Mouse (Mus musculus) kidney, postnatal 10 days (tissue): ENCODE measurements around the gene Rarres1.

Experiments used
- DNase-seq: peaks from one replicate; pipeline ENCODE4 v3.0.0; 2021; ENCODE audit warnings: mixed read lengths

Gene Rarres1

GRCm38 (mm10) chr3:67492086-67492869, 23.0 kb downstream of the Rarres1 start:
- no peak for DNase-seq

GRCm38 (mm10) chr3:67490156-67490555, 25.2 kb downstream of the Rarres1 start:
- no peak for DNase-seq

DNA sequence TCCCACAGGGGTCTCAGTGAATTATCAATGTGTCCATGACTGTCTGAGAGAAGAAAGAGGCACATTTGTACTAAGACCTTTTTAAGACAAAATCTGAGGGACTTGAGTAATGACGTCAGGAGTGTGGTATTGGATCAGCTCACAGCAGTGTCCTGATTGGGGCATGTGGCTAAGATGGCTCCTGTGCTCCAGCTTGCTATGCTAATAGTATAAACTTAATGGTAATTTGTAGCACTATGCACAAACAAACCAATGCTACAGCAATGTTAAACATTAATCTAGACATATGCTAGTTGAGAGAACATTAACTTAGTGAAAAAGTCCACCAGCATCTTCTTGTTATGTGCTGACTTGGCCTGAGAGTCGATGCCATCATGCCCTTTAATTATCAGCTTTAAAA, 30.1 kb downstream of the Rarres1 start:
- DNase-seq = no peak

- DNase-seq = no peak
These were observed 32.9 kb downstream of the Rarres1 start for GRCm38 (mm10) chr3:67482400-67482799.

- DNase-seq = no peak
These were observed 35.5 kb downstream of the Rarres1 start for GRCm38 (mm10) chr3:67479806-67480205.

- DNase-seq = no peak
These were observed 41.9 kb downstream of the Rarres1 start for GRCm38 (mm10) chr3:67473438-67473837.

DNA sequence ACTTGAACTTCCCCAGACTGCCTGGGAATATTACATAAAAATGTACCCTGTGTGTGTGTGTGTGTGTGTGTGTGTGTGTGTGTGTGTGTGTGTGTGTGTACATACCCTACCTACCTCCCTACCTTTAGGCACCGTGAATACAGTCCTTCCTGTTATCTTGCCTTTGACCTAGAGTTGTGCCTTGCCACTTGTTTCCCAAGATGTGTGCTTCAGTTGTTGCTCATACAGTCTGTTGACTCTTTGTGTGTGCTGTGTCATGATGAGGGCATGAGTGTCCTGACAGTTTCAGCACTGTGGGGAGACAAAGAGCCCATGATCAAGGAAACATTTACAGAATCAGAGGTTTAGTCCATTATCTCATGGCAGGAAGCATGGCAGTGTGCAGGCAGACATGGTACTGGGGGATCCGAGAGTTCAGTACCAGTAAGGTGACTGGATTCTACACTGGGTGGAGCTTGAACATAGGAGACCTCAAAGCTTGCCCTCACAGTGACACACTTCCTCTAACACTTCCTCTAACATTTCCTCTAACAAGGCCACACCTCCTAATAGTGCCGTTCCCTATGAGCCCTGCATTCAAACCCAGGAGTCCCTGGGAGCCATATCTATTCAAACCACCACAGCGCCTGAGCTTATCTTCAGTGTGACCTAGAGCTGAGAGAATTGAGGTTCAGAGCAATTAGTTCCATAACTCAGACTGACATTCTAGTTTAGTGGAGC, 43.8 kb downstream of the Rarres1 start:
- no peak for DNase-seq

DNA sequence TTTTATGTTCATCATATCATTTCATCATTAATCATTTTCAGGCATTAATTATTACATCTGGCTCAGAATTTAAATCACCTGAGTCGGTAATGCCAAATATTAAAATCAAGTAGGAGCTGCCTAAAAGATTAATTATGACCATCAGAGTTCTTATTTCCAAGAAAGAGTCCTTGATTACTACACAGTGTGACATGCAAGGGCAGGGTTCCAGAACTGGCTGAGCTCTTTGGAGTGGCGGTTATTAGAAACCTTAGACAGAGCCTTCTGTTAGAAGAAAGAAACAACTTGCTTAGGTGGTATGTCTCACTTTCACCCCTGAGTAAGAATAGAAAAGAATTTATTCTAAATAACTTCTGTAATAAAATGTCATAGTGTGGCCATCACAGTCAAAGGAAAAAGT, 48.0 kb downstream of the Rarres1 start:
- DNase-seq = no peak

DNA sequence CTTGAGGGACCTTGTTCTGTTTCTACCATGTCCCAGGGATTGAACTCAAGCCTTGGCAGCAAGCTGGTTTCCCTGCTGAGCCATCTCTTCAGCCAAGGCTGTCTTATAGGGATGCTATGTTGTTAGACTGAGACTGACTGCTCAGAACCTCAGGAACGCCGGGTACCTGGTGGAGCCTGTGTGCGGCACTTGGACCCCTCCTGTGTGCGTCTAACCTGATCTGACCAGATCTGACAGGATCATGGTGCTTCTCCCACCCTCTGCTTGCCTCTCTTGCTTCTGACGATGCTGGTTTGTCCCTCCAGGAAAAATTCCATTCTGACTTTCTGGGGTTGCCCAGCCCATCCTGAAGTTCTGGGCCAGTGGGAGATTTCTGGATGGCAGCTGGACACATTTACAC, 48.7 kb downstream of the Rarres1 start:
- DNase-seq = no peak

- peak; percentile 85 for DNase-seq
These were observed 51.6 kb downstream of the Rarres1 start, which contains the start of gene Lxn for GRCm38 (mm10) chr3:67463450-67464372. TSS of gene Lxn (minus strand) at chr3:67463926.

DNA sequence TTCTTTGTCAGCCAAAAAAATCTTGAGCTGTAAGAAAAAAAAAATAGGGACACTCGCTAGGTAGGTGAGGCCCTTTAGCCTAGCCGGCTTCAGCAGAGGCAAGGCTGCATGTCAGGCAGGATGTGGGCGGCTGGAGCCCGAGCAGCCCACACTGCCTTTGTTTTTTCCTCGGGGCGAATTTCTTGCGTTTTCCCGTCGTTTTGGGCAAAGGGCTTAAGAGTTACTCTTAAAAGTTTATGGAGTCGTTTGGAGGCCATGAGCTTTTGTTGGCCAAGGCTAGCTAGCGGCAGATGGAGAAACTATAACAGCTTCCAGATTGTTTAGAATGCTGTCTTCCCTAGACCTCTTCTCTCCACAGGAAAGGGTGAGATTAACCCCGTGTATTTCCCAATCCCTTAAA, 52.3 kb downstream of the Rarres1 start:
- DNase-seq = peak; percentile 30

- peak; percentile 15 for DNase-seq
These were observed 52.7 kb downstream of the Rarres1 start for GRCm38 (mm10) chr3:67462578-67462977.

GRCm38 (mm10) chr3:67462015-67462414, 53.3 kb downstream of the Rarres1 start:
- DNase-seq = no peak

DNA sequence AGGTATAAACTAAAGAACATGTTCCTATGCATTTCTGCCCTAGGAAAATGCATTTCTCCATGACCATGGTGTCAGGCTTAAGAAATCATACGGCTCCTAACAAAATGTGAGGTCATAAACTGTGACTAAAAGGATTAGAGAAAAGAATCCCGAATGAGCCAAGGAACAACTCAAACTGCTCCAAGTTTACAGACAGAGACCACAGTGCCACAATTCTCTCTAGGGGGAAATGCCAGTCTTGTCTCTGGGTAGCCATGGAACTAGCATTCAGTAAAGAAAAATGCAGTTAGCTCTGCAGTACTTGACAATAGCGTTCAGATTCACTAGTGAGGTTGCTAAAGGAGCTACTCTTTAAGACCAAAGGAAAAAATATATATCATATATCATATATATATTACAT, 55.4 kb downstream of the Rarres1 start:
- no peak for DNase-seq

DNA sequence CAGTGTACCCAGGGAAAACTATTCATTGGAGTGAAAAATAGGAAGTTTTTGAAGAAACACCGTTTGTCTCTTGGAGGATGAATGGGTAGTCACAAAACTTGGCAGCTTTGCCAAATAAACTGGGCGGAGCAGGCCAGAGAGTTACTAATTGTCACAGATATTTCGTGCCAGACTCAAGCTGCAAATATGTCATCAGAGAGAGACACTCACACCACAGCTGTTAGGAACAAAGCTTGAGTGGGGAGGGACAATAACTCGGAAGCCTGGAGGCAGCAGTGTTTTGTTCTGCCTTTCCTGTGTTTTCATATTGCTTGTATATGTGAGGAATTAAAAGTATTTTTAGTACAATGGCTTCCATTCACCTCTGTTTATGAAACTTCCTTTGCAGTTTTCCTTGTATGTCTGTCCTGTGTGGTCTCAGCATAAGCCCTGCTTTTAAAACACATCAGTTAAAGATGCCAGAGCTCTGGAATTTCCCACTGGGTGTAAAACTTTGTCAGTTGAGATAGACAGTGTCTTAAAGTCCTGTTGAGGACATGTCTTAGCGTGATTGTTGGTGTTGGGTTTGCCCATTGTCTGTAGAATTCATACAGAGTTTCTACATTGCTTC, 64.6 kb downstream of the Rarres1 start:
- DNase-seq = peak; percentile 48

- DNase-seq = peak; percentile 32
These were observed 65.7 kb downstream of the Rarres1 start for GRCm38 (mm10) chr3:67449660-67450059.

DNA sequence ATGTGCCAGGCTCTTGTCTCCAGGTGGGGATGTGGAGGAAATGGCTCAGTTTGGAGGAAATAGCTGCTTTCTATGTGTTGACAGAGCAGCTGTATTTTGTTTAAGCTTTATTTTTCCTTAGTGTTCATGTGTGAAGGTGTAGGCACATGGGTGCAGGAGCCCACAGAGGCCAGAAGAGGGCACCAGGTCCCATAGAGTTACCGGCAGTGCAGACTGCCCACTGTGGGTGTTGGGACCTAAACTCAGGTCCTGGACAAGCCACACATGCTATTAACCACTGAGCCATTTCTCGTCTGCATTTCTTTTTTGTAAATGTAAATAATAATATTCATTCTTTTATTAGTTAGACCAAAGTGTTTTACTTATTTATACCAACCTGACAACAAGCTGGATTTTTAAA, 68.2 kb downstream of the Rarres1 start:
- no peak for DNase-seq

DNA sequence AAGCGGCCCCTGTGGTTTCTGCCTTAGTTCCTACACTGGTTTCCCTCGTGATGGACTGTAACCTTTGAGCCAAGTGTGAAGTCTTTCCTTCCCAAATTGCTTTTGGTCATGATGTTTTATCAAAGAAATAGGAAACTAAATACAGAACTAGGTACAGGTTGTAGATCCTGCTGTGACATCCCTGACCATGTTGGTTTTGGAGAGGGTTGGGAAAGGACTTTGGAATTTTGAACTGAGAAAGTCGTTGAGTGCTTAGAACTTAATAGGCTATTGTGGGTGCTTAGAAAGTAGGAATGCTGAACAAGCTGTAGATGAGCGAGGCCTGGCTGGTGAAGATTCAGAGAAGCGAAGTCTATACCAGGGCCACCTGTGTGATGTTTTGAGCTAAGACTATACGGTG, 81.3 kb downstream of the Rarres1 start:
- no peak for DNase-seq

DNA sequence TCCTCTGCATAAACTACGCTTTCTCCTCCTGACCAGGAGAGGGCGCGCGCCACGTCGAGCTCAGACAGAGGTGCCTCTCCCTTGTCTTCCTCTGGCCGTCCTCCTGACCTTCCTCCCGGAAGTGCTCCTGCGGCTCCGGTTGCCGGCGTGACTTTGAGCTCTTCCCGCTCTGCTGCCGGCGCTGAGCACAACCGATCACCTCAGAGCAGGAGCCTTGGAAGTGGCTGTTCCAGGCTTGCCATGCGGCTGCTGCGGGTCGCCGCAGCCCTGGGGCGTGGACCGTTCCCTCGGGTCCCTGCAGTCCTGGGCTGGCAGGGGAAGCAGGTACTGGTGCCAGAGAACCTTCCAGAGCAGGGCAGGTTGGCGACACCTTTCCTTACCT, 85.3 kb downstream of the Rarres1 start, which contains the start of gene Gfm1:
Gfm1 (plus strand) TSS at position 98 of the 382 bp plus-strand sequence.
- DNase-seq = peak; percentile 94

GRCm38 (mm10) chr3:67429338-67429998, 85.9 kb downstream of the Rarres1 start:
- no peak for DNase-seq
